Mouse (Mus musculus): ENCODE results near the gene Rasgrp4. TPM values are rescaled to one million over a fixed set of nuclear protein-coding genes. Genes with fewer than 3 reads are reported as not detected.

Gene Rasgrp4
- total and polyA plus RNA-seq, 3 experiments: 0.46 to 1.9 TPM; not detected in 1

GRCm38 (mm10) chr7:29162294-29162693, 27.6 kb downstream of the Rasgrp4 start:
- TF ChIP-seq MAZ (IDR thresholded peaks at IDR 0.05; ENCODE audit: low read depth, low read length) (no peak), ZKSCAN1 (IDR thresholded peaks at IDR 0.05; ENCODE audit: low read depth, low read length) (no peak), TBP (IDR thresholded peaks at IDR 0.05; ENCODE audit: low read depth, low read length) (no peak), CHD2 (IDR thresholded peaks at IDR 0.05; ENCODE audit: low read length) (no peak), ELF1 (IDR thresholded peaks at IDR 0.05; ENCODE audit: low read depth, low read length) (no peak), POLR2A (IDR thresholded peaks at IDR 0.05; ENCODE audit: control insufficient read depth in 1 of 2, insufficient read depth in 1 of 2, low read depth in 1 of 2, low read length in 2 of 2, poor library complexity in 1 of 2) (no peak), USF2 (IDR thresholded peaks at IDR 0.05; ENCODE audit: borderline replicate concordance in 1 of 2, insufficient read depth in 1 of 2, low read depth in 1 of 2, low read length in 2 of 2) (no peak), TAL1 (IDR thresholded peaks at IDR 0.05; ENCODE audit: low read length) (no peak), HCFC1 (IDR thresholded peaks at IDR 0.05; ENCODE audit: low read depth, low read length) (no peak), ZMIZ1 (IDR thresholded peaks at IDR 0.05; ENCODE audit: low read depth, low read length) (no peak), GATA1 (IDR thresholded peaks at IDR 0.05; ENCODE audit: low read depth, low read length) (no peak), UBTF (IDR thresholded peaks at IDR 0.05; ENCODE audit: borderline replicate concordance, insufficient read depth, low read depth, low read length) (no peak), CTCF (IDR thresholded peaks at IDR 0.05 in 2 of 3, conservative IDR thresholded peaks at IDR 0.05 in 1 of 3; ENCODE audit: control insufficient read depth in 1 of 3, insufficient read depth in 1 of 3, low read depth in 2 of 3, low read length in 3 of 3, poor library complexity in 1 of 3, severe bottlenecking in 1 of 3) (no peak), ETS1 (IDR thresholded peaks at IDR 0.05; ENCODE audit: low read depth, low read length) (no peak), MXI1 (IDR thresholded peaks at IDR 0.05; ENCODE audit: low read depth, low read length) (no peak), ZC3H11A (IDR thresholded peaks at IDR 0.05; ENCODE audit: low read depth, low read length) (no peak)
- no peak for DNase-seq (ENCODE audit: low read depth, low spot score)
- H3K27ac ChIP-seq (ENCODE audit: control insufficient read depth, low read depth, low read length): no peak overlapping the region
- no peaks in the 10 kb centered on the region for H3K27me3 ChIP-seq (ENCODE audit: control insufficient read depth in 1 of 2, insufficient read depth in 2 of 2, low read length in 2 of 2)
- no peaks in the 10 kb centered on the region for H3K79me2 ChIP-seq (ENCODE audit: control insufficient read depth, insufficient read depth, low read length, poor library complexity)
- no peaks in the 10 kb centered on the region for H3K4me1 ChIP-seq (ENCODE audit: control insufficient read depth in 1 of 2, insufficient read depth in 2 of 2, low read length in 2 of 2)
- H3K36me3 ChIP-seq (ENCODE audit: control insufficient read depth in 1 of 2, insufficient read depth in 2 of 2, low read length in 2 of 2): no peaks in the 10 kb centered on the region
- H3K9me3 ChIP-seq (replicated peaks; ENCODE audit: insufficient read depth, low read length): no peaks in the 10 kb centered on the region
- H3K4me3 ChIP-seq (ENCODE audit: control insufficient read depth in 1 of 2, insufficient read depth in 1 of 2, low read depth in 2 of 2, low read length in 2 of 2): no peak overlapping the region
- no peak overlapping the region for H3K9ac ChIP-seq (ENCODE audit: control insufficient read depth, low read depth, low read length, poor library complexity, severe bottlenecking)

- no peaks in the 10 kb centered on the region for H3K36me3 ChIP-seq (ENCODE audit: control insufficient read depth in 1 of 2, insufficient read depth in 2 of 2, low read length in 2 of 2)
- no peaks in the 10 kb centered on the region for H3K79me2 ChIP-seq (ENCODE audit: control insufficient read depth, insufficient read depth, low read length, poor library complexity)
- no peak for TF ChIP-seq USF2 (IDR thresholded peaks at IDR 0.05; ENCODE audit: borderline replicate concordance in 1 of 2, insufficient read depth in 1 of 2, low read depth in 1 of 2, low read length in 2 of 2)
- TF ChIP-seq EP300 (IDR thresholded peaks at IDR 0.05; ENCODE audit: low read depth in 1 of 2, low read length in 2 of 2): no peak
- no peak for TF ChIP-seq RCOR1 (IDR thresholded peaks at IDR 0.05; ENCODE audit: low read depth, low read length)
- no peak for TF ChIP-seq BHLHE40 (IDR thresholded peaks at IDR 0.05; ENCODE audit: borderline replicate concordance, low read depth, low read length)
- no peak for TF ChIP-seq MEF2A (IDR thresholded peaks at IDR 0.05; ENCODE audit: extremely low read depth, insufficient replicate concordance, low read depth, low read length, poor library complexity, severe bottlenecking)
- no peak for TF ChIP-seq JUND (IDR thresholded peaks at IDR 0.05; ENCODE audit: low read depth, low read length)
- TF ChIP-seq HCFC1 (IDR thresholded peaks at IDR 0.05; ENCODE audit: low read depth, low read length): no peak
- no peak for TF ChIP-seq MAZ (IDR thresholded peaks at IDR 0.05; ENCODE audit: low read depth, low read length)
- TF ChIP-seq SIN3A (IDR thresholded peaks at IDR 0.05; ENCODE audit: low read length): no peak
- no peak for TF ChIP-seq SMC3 (IDR thresholded peaks at IDR 0.05; ENCODE audit: low read depth, low read length)
- TF ChIP-seq UBTF (IDR thresholded peaks at IDR 0.05; ENCODE audit: borderline replicate concordance, insufficient read depth, low read depth, low read length): no peak
- no peak for TF ChIP-seq TBP (IDR thresholded peaks at IDR 0.05; ENCODE audit: low read depth, low read length)
- no peak for TF ChIP-seq MYB (IDR thresholded peaks at IDR 0.05; ENCODE audit: low read depth, low read length)
- TF ChIP-seq GABPA (IDR thresholded peaks at IDR 0.05; ENCODE audit: low read depth, low read length): no peak
- no peak for TF ChIP-seq ZNF384 (IDR thresholded peaks at IDR 0.05; ENCODE audit: low read depth, low read length)
- no peaks in the 10 kb centered on the region for H3K9me3 ChIP-seq (replicated peaks; ENCODE audit: insufficient read depth, low read length)
- no peak overlapping the region for H3K9ac ChIP-seq (ENCODE audit: control insufficient read depth, low read depth, low read length, poor library complexity, severe bottlenecking)
- no peak for DNase-seq (ENCODE audit: low read depth, low spot score)
- no peaks in the 10 kb centered on the region for H3K4me1 ChIP-seq (ENCODE audit: control insufficient read depth in 1 of 2, insufficient read depth in 2 of 2, low read length in 2 of 2)
- H3K4me3 ChIP-seq (ENCODE audit: control insufficient read depth in 1 of 2, insufficient read depth in 1 of 2, low read depth in 2 of 2, low read length in 2 of 2): no peak overlapping the region
- H3K27ac ChIP-seq (ENCODE audit: control insufficient read depth, low read depth, low read length): no peak overlapping the region
- no peaks in the 10 kb centered on the region for H3K27me3 ChIP-seq (ENCODE audit: control insufficient read depth in 1 of 2, insufficient read depth in 2 of 2, low read length in 2 of 2)
Observed at GRCm38 (mm10) chr7:29162750-29163525, 28.3 kb downstream of the Rasgrp4 start.
